Mouse (Mus musculus) c-Kit-positive CD71-positive TER-119-negative erythroid progenitor cells, embryonic 14.5 days (primary cell): ENCODE data around the gene Armh1.

Experiments used
- DNase-seq: peaks from one replicate; pipeline ENCODE4 v3.0.0-alpha.2; 2013; ENCODE audit warnings: low read depth

Gene Armh1

GRCm38 (mm10) chr4:117267831-117268437 lies 16.0 kb upstream of the Armh1 start:
- no peak for DNase-seq

GRCm38 (mm10) chr4:117267284-117267683 lies 15.4 kb upstream of the Armh1 start:
- DNase-seq, result peak; percentile 61

GRCm38 (mm10) chr4:117262987-117263386 lies 11.1 kb upstream of the Armh1 start:
- no peak for DNase-seq

- no peak for DNase-seq
Measured at GRCm38 (mm10) chr4:117262101-117262913, 10.4 kb upstream of the Armh1 start.

GRCm38 (mm10) chr4:117261222-117261621 lies 9.3 kb upstream of the Armh1 start:
- no peak for DNase-seq

GRCm38 (mm10) chr4:117259909-117260308 lies 8.0 kb upstream of the Armh1 start:
- DNase-seq, result peak; percentile 17

- no peak for DNase-seq
Measured at GRCm38 (mm10) chr4:117254672-117255071, 2.7 kb upstream of the Armh1 start.

GRCm38 (mm10) chr4:117254017-117254627 lies 2.2 kb upstream of the Armh1 start:
- DNase-seq, result no peak

- no peak for DNase-seq
Measured at GRCm38 (mm10) chr4:117253218-117254016, 1.5 kb upstream of the Armh1 start.

GRCm38 (mm10) chr4:117252755-117253154 lies 830 bp upstream of the Armh1 start:
- DNase-seq, result no peak

- DNase-seq, result no peak
Measured at GRCm38 (mm10) chr4:117252351-117252750, 426 bp upstream of the Armh1 start.

GRCm38 (mm10) chr4:117250982-117251381 lies 943 bp downstream of the Armh1 start:
- no peak for DNase-seq

- no peak for DNase-seq
Measured at GRCm38 (mm10) chr4:117240867-117241266, 11.1 kb downstream of the Armh1 start.

- no peak for DNase-seq
Measured at GRCm38 (mm10) chr4:117239153-117239552, 12.8 kb downstream of the Armh1 start.

GRCm38 (mm10) chr4:117235822-117236221 lies 16.1 kb downstream of the Armh1 start:
- DNase-seq, result no peak

GRCm38 (mm10) chr4:117234166-117234741 lies 17.7 kb downstream of the Armh1 start:
- DNase-seq, result no peak

- no peak for DNase-seq
Measured at GRCm38 (mm10) chr4:117231208-117231607, 20.7 kb downstream of the Armh1 start.

GRCm38 (mm10) chr4:117230331-117230730 lies 21.6 kb downstream of the Armh1 start:
- peak; percentile 25 for DNase-seq

- no peak for DNase-seq
Measured at GRCm38 (mm10) chr4:117229590-117229989, 22.3 kb downstream of the Armh1 start.

- DNase-seq, result no peak
Measured at GRCm38 (mm10) chr4:117225250-117225649, 26.7 kb downstream of the Armh1 start.

- no peak for DNase-seq
Measured at GRCm38 (mm10) chr4:117224122-117224521, 27.8 kb downstream of the Armh1 start.

- no peak for DNase-seq
Measured at GRCm38 (mm10) chr4:117223001-117223400, 28.9 kb downstream of the Armh1 start.
